Mouse (Mus musculus): ENCODE measurements around the gene Antxr1. TPM values are rescaled to one million over a fixed set of nuclear protein-coding genes. Genes with fewer than 3 reads are reported as not detected.

The Antxr1 gene
- polyA plus RNA-seq, 1 experiment from 2014 or later: 2.7 TPM

DNA sequence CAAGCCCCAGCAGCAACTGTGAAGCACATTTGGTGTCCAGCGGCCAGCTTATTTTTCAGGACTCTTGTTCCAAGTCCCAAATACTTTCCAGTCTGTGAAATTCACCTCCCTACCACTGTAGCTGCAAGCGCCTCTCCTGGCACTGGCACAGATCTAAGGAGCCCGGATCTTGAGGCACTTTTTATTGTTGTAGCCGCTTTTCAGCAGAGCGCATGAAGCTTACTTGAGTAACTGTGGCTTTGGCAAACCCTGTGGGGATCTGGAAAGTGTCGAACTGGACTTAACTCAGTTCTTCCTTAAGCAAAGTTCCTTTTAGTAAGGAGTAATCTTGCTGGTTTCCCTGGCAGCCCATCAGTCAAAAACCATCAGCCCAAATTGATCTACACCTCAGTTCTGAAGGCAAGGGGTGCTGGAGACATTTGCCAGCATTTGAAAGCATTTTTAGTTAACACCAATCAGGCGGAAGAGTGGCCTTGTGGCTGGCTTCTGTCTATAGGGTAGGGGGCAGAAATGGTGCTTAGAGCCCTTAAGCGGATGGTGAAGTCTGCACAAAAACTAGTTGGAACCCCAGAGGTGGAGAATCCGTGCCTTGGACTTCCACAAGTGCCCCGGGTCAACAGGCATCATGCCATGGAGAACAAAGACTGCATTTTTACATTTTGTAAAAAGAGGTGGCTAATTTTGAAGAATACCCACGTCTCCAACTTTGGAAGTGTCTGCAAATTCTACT is 1.1 kb downstream of the Antxr1 start:
- H3K27ac ChIP-seq (ENCODE audit: low read length): no peak overlapping the region
- H3K9ac ChIP-seq (ENCODE audit: low read depth, low read length): peak overlapping the region; percentile 79
- H3K9me3 ChIP-seq (replicated peaks; ENCODE audit: control insufficient read depth, low read length, poor library complexity, severe bottlenecking): no peaks in the 10 kb centered on the region
- peak overlapping the region; percentile 73 for H3K4me3 ChIP-seq (ENCODE audit: low read depth, low read length)
- WGBS: 3% methylated on average over 11 of the region's 11 CpGs
- no peaks in the 10 kb centered on the region for H3K27me3 ChIP-seq (ENCODE audit: control insufficient read depth, insufficient read depth, low read depth, low read length)
- no peak for ATAC-seq
- peaks cover 10% of the 10 kb centered on the region; the same call in 1 of the 2 replicates for H3K4me1 ChIP-seq (ENCODE audit: control insufficient read depth, insufficient read depth, low read length)
- peak overlapping the region; percentile 98 for H3K4me2 ChIP-seq (ENCODE audit: low read length)
- H3K36me3 ChIP-seq (ENCODE audit: control insufficient read depth, insufficient read depth, low read length): no peaks in the 10 kb centered on the region

GRCm38 (mm10) chr6:87332380-87332779 is 3.2 kb downstream of the Antxr1 start:
- H3K27ac ChIP-seq (ENCODE audit: low read length): no peak overlapping the region
- H3K9me3 ChIP-seq (replicated peaks; ENCODE audit: control insufficient read depth, low read length, poor library complexity, severe bottlenecking): no peaks in the 10 kb centered on the region
- no peaks in the 10 kb centered on the region for H3K27me3 ChIP-seq (ENCODE audit: control insufficient read depth, insufficient read depth, low read depth, low read length)
- WGBS: 85% methylated on average over 2 of the region's 2 CpGs
- no peaks in the 10 kb centered on the region for H3K36me3 ChIP-seq (ENCODE audit: control insufficient read depth, insufficient read depth, low read length)
- no peak overlapping the region; the same call in 1 of the 2 replicates for H3K4me2 ChIP-seq (ENCODE audit: low read length)
- no peak overlapping the region for H3K4me3 ChIP-seq (ENCODE audit: low read depth, low read length)
- no peak for ATAC-seq
- H3K9ac ChIP-seq (ENCODE audit: low read depth, low read length): no peak overlapping the region
- H3K4me1 ChIP-seq (ENCODE audit: control insufficient read depth, insufficient read depth, low read length): peaks cover 10% of the 10 kb centered on the region; the same call in 1 of the 2 replicates

DNA sequence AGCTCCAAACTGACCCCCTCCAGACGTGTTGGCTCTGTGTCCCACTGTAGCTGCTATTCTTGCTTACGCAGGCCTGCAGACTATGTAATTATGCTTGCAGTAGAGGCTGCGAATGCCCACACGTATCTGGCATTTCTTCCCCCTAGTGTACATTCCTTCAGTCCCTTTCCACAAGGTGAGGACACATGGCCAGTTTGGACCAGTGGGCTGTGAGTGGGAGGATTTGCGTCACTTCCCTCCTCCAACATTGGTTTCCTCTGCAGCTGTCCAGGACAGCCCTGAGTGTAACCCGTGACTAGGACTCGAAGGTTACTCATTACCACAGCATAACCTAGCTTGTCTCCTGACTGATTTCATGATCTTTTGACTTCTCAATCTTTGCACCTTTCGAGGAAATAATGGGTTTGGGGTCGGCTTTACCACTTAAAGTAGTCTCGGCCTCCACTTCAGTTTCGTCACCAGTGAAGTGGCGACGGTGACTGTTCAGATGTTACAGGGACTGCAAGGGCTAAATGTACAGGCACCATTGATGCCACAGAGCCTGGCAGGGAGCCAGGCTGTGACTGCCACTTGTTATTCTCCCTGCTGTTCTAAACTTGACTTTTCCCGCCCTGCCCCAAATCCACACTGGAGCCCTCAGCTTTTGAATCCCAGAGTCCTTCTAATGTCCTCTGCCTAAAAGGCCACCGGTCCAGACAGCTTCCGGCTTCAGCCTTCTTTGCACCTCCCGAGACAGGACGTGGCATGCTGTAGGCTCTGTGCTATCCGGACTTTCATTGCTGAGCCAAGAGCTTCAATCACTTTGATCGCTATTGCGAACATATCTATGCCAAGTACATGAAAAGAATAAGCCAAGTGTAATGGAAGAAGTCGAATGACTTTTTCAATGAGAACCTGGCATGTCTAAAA is 7.1 kb downstream of the Antxr1 start:
- no peak overlapping the region for H3K4me2 ChIP-seq (ENCODE audit: low read length)
- no peak overlapping the region for H3K4me3 ChIP-seq (ENCODE audit: low read depth, low read length)
- H3K36me3 ChIP-seq (ENCODE audit: control insufficient read depth, insufficient read depth, low read length): no peaks in the 10 kb centered on the region
- no peaks in the 10 kb centered on the region for H3K4me1 ChIP-seq (ENCODE audit: control insufficient read depth, insufficient read depth, low read length)
- H3K9ac ChIP-seq (ENCODE audit: low read depth, low read length): no peak overlapping the region
- H3K9me3 ChIP-seq (replicated peaks; ENCODE audit: control insufficient read depth, low read length, poor library complexity, severe bottlenecking): no peaks in the 10 kb centered on the region
- 80% methylated on average over 22 of the region's 22 CpGs for WGBS
- H3K27me3 ChIP-seq (ENCODE audit: control insufficient read depth, insufficient read depth, low read depth, low read length): no peaks in the 10 kb centered on the region
- no peak overlapping the region for H3K27ac ChIP-seq (ENCODE audit: low read length)
- ATAC-seq: no peak

GRCm38 (mm10) chr6:87326932-87327331 is 8.7 kb downstream of the Antxr1 start:
- 94% methylated on average over 2 of the region's 2 CpGs for WGBS
- no peaks in the 10 kb centered on the region for H3K4me1 ChIP-seq (ENCODE audit: control insufficient read depth, insufficient read depth, low read length)
- no peaks in the 10 kb centered on the region for H3K9me3 ChIP-seq (replicated peaks; ENCODE audit: control insufficient read depth, low read length, poor library complexity, severe bottlenecking)
- H3K9ac ChIP-seq (ENCODE audit: low read depth, low read length): no peak overlapping the region
- no peak overlapping the region for H3K4me3 ChIP-seq (ENCODE audit: low read depth, low read length)
- H3K27me3 ChIP-seq (ENCODE audit: control insufficient read depth, insufficient read depth, low read depth, low read length): no peaks in the 10 kb centered on the region
- H3K36me3 ChIP-seq (ENCODE audit: control insufficient read depth, insufficient read depth, low read length): no peaks in the 10 kb centered on the region
- no peak for ATAC-seq
- H3K27ac ChIP-seq (ENCODE audit: low read length): no peak overlapping the region
- H3K4me2 ChIP-seq (ENCODE audit: low read length): no peak overlapping the region

GRCm38 (mm10) chr6:87323381-87323780 is 12.2 kb downstream of the Antxr1 start:
- ATAC-seq: no peak
- H3K36me3 ChIP-seq (ENCODE audit: control insufficient read depth, insufficient read depth, low read length): no peaks in the 10 kb centered on the region
- H3K27ac ChIP-seq (ENCODE audit: low read length): no peak overlapping the region
- H3K4me3 ChIP-seq (ENCODE audit: low read depth, low read length): no peak overlapping the region
- no peak overlapping the region for H3K4me2 ChIP-seq (ENCODE audit: low read length)
- H3K4me1 ChIP-seq (ENCODE audit: control insufficient read depth, insufficient read depth, low read length): no peaks in the 10 kb centered on the region
- no peak overlapping the region for H3K9ac ChIP-seq (ENCODE audit: low read depth, low read length)
- no peaks in the 10 kb centered on the region for H3K9me3 ChIP-seq (replicated peaks; ENCODE audit: control insufficient read depth, low read length, poor library complexity, severe bottlenecking)
- H3K27me3 ChIP-seq (ENCODE audit: control insufficient read depth, insufficient read depth, low read depth, low read length): no peaks in the 10 kb centered on the region
- 84% methylated on average over 2 of the region's 2 CpGs for WGBS

DNA sequence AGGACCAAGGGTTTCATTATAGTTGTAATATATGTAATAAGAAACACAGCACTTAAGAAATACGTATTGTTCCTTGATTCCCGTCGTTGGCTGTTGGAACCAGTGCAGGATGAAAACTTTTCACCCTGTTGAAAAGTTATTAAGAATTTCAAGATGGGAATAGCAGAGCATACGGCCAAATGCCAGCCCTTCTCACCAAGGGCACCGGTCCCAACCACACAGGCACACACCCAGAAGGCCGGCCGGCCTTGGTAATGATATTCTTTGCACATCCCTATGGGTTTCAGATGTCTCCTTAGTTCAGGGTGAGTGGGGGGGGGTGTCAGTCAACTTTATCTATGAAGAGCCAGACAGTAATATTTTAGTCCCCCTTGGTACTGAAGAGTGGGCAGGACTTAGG is 17.0 kb downstream of the Antxr1 start:
- no peak for ATAC-seq
- Histone ChIP-seq H3K27ac (ENCODE audit: low read length) (no peak overlapping the region), H3K27me3 (ENCODE audit: control insufficient read depth, insufficient read depth, low read depth, low read length) (no peaks in the 10 kb centered on the region), H3K9me3 (replicated peaks; ENCODE audit: control insufficient read depth, low read length, poor library complexity, severe bottlenecking) (no peaks in the 10 kb centered on the region), H3K36me3 (ENCODE audit: control insufficient read depth, insufficient read depth, low read length) (no peaks in the 10 kb centered on the region), H3K4me2 (ENCODE audit: low read length) (no peak overlapping the region), H3K4me3 (ENCODE audit: low read depth, low read length) (no peak overlapping the region), H3K9ac (ENCODE audit: low read depth, low read length) (no peak overlapping the region), H3K4me1 (ENCODE audit: control insufficient read depth, insufficient read depth, low read length) (0 out of 2 replicates have a peak, but pooled peaks cover 3% of the 10 kb centered on the region)
- WGBS: 99% methylated on average over 7 of the region's 7 CpGs

DNA sequence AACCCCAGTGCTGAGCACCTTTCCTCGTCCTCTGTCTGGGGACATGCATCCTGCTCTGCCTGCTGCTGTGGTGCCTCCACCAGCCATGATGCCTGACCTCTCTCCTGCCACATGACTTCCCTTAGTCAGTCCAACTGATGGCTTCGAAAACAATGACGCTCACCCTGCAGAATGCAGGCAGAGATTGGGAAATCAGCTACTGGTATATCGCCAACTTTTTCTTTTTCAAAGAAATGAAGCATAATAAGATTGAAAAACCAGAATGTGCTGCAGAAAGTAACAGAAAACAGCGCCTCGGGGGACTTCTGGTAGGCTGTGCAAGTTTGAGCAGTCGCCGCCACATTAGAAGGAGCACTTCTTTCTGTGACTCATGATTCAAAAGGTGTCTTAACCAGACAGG is 18.7 kb downstream of the Antxr1 start:
- Histone ChIP-seq H3K9ac (ENCODE audit: low read depth, low read length) (no peak overlapping the region), H3K4me2 (ENCODE audit: low read length) (no peak overlapping the region), H3K27me3 (ENCODE audit: control insufficient read depth, insufficient read depth, low read depth, low read length) (no peaks in the 10 kb centered on the region), H3K4me1 (ENCODE audit: control insufficient read depth, insufficient read depth, low read length) (0 out of 2 replicates have a peak, but pooled peaks cover 3% of the 10 kb centered on the region), H3K27ac (ENCODE audit: low read length) (no peak overlapping the region), H3K4me3 (ENCODE audit: low read depth, low read length) (no peak overlapping the region), H3K36me3 (ENCODE audit: control insufficient read depth, insufficient read depth, low read length) (no peaks in the 10 kb centered on the region), H3K9me3 (replicated peaks; ENCODE audit: control insufficient read depth, low read length, poor library complexity, severe bottlenecking) (no peaks in the 10 kb centered on the region)
- no peak for ATAC-seq
- WGBS: 89% methylated on average over 8 of the region's 8 CpGs

DNA sequence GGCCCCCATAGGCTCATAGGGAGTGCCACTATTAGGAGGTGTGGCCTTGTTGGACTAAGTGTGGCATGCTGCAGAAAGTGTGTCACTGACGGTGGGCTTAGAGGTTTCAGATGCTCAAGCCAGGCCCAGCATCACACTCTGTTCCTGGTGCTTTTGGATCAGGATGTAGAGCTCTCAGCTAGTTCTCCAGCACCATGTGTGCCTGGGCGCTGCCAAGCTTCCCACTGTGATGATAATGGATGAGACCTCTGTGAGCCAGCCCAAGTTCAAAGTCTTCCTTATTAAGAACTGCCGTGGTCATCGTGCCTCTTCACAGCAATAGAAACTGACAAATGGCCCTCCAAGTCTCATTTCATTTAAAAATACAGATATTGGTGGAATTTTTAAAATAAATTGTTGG is 22.9 kb downstream of the Antxr1 start:
- no peaks in the 10 kb centered on the region for H3K36me3 ChIP-seq (ENCODE audit: control insufficient read depth, insufficient read depth, low read length)
- 0 out of 2 replicates have a peak, but pooled peaks cover 3% of the 10 kb centered on the region for H3K4me1 ChIP-seq (ENCODE audit: control insufficient read depth, insufficient read depth, low read length)

DNA sequence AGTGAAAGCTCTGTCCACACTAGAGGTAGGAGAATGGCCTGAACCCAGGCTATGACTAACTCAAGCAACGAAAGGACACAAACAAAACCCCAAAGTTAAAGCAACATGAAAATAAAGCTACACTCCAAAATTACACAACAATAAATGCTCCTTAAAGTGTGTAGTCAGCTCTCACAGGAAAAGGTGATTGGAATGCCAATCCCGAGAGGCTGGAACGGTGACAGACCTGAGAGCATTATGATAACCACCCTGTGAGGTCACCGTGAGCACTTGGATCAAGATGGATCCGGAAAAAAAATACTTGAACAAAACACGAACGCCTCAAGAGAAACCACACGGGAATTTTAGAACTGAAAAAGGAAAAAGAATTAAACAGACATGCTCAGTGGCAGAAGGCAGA is 31.1 kb downstream of the Antxr1 start:
- no peak for ATAC-seq
- H3K9me3 ChIP-seq (replicated peaks; ENCODE audit: control insufficient read depth, low read length, poor library complexity, severe bottlenecking): no peaks in the 10 kb centered on the region
- 89% methylated on average over 8 of the region's 8 CpGs for WGBS

More for the DNA sequence above, 22.9 kb downstream of the Antxr1 start:
- 85% methylated on average over 4 of the region's 4 CpGs for WGBS
- H3K27me3 ChIP-seq (ENCODE audit: control insufficient read depth, insufficient read depth, low read depth, low read length): no peaks in the 10 kb centered on the region
- H3K9ac ChIP-seq (ENCODE audit: low read depth, low read length): no peak overlapping the region
- no peak overlapping the region for H3K4me3 ChIP-seq (ENCODE audit: low read depth, low read length)
- no peak overlapping the region for H3K4me2 ChIP-seq (ENCODE audit: low read length)
- H3K9me3 ChIP-seq (replicated peaks; ENCODE audit: control insufficient read depth, low read length, poor library complexity, severe bottlenecking): no peaks in the 10 kb centered on the region
- ATAC-seq: no peak
- H3K27ac ChIP-seq (ENCODE audit: low read length): no peak overlapping the region

More for the DNA sequence above, 31.1 kb downstream of the Antxr1 start:
- Histone ChIP-seq H3K27ac (ENCODE audit: low read length) (no peak overlapping the region), H3K36me3 (ENCODE audit: control insufficient read depth, insufficient read depth, low read length) (no peaks in the 10 kb centered on the region), H3K9ac (ENCODE audit: low read depth, low read length) (no peak overlapping the region), H3K4me2 (ENCODE audit: low read length) (no peak overlapping the region), H3K27me3 (ENCODE audit: control insufficient read depth, insufficient read depth, low read depth, low read length) (no peaks in the 10 kb centered on the region), H3K4me1 (ENCODE audit: control insufficient read depth, insufficient read depth, low read length) (0 out of 2 replicates have a peak, but pooled peaks cover 2% of the 10 kb centered on the region), H3K4me3 (ENCODE audit: low read depth, low read length) (no peak overlapping the region)
